Mouse (Mus musculus): ENCODE measurements around the gene Macrod2.

Macrod2 gene

GRCm38 (mm10) chr2:141954795-141955194, 1559.7 kb downstream of the Macrod2 start:
- no peak for DNase-seq (ENCODE audit: low spot score in 2 of 2)

DNA sequence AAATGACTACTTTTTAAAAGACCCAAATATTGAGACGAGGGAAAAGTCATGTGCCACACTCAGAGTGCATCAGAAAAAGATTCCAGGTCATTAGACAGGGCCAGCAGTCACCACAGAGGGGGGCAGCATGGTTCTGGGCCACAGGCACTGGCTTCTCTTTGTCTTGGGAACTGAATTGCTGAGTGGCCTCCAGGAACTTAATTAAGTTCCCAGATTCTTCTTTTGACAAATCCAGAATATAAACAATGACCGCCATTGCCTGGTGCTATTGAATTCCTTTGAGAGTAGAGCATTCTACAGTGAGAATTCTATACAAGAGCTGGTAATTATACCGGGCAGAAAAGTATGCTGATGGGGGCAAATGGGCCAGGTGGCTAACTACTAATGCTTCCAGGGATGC, 1560.1 kb downstream of the Macrod2 start:
- no peak for DNase-seq (ENCODE audit: low spot score in 2 of 2)

DNA sequence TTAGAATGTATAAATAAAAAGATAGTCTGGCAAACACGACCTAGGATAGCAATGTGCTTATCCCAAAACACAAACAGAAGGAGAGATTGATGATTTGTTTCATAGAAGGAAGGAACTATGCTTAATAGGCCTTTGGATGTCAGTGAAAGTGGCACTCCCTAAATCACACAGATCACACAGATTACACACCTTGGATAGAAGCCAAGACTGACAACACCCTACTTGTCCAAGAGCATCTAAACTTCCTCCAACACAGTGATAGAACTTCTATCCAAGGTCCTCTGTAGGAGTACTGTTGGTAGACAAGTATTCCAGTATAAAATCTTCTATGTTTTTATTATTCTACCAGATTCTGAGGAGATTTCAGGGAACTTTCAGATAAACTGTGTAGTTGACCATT, 1567.8 kb downstream of the Macrod2 start:
- no peak for DNase-seq (ENCODE audit: low spot score in 2 of 2)

DNA sequence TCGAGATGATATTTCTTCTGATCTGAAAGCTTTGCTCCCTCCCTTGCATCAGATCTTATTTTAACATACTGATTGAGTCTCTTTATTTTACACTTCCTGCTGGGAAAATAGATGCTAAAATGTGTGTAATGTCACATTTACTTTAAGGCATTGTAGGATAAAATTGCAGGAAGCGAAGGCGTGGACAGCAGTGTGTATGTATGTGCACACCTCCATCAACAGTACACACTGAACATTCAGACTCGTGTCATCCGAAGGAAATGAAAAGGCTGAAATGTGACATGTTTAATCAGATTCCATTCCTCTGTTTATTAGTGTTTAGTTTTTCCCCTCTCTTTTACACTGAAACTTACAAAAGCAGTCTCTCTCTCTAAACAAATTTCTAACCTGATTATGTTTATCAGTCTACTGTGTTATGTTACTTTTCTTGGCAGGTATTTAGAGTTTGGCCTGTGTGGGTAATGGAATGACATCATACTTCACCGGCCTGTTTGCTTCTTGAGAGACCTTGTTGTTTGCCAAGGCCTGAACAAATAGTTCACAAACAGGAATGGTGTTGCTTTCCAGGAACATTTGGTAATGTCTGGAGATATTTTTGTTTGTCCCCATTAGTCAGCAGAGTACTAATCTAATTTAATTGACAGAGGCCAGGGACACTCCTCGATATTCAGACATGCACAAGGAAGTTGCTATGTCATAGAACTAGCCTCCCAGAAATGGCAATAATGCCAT, 1588.7 kb downstream of the Macrod2 start:
- no peak for DNase-seq (ENCODE audit: low spot score in 2 of 2)

GRCm38 (mm10) chr2:141998901-141999300, 1603.8 kb downstream of the Macrod2 start:
- DNase-seq (ENCODE audit: low spot score in 2 of 2): peak; percentile 12 to 25

GRCm38 (mm10) chr2:142024534-142025155, 1629.5 kb downstream of the Macrod2 start:
- no peak for DNase-seq (ENCODE audit: low spot score in 2 of 2)

DNA sequence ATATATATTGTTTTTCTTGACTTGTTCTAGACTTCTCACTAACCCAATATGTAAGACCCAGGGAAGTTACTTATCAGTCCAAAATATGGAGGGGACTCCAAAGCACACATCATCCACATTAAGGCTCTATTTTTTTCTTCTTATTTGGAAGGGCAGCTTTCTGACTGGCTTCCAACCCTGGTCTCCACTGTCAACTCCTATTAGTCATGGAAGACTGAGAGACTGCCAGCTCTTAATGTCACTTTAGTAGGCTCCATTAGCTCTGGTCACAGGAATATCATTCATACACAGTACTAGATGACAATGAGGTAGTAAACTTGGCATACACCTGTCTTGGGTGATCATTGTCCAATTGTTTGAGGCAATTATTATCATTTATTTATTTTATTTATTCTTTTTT, 1631.6 kb downstream of the Macrod2 start:
- no peak for DNase-seq (ENCODE audit: low spot score in 2 of 2)

DNA sequence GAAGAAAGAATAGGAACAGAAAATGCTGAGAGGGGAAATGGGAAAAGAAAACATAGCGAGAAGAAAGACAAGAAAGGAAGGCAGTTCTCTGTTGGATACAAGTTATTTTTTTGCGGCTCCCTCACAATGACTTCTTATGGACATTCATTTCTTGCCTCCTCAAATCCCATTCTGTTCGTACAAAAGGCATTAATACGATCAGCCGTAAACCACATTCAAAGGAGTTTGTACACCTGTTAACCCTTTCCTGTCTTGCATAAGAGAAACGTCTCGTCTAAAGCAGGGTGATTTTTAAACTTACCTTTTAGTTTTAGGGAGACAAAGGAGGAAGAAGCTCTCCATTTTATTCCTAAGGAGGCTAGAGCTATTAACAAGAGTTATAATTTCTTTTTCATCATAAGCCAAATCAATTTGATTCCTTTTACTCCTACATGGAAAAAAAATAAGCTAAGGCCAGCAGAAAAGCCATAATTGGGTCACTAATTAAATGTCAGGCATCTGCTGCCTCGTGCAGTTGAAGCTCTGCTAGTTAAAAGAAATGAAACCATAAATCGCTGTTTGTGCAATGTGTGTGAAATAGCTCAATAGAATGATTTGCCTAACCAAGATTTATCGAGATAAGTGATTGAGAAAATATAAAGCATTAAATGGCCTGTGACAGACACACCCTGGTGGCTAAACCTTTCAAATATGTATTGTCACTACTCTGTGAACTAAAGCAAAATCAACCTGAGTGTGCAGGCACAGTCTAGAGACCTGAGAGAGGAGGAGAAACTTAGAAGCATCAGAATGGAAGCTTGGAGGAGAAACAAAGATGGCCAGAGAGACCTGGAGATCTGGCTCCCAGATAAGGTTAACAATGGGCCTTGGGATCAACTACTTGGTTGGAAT, 1635.9 kb downstream of the Macrod2 start:
- DNase-seq (ENCODE audit: low spot score in 2 of 2): no peak

DNA sequence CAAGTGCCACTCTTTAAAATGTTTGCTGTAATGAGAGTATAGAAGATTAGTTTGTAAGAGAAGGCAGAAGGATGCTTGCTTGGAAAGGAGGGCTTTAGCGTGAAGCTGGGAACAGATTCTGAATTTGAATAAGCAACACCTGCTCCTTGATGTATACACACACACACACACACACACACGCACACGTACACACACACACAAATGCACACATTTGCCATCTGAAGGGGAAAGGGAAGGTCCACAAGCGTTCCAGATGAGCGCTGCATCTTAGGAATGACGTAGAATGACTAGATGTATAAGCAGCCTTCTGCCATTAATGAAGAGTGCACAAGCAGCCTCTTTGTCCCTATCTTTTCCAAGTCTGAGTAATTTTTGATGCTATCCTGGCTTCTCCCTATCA, 1660.5 kb downstream of the Macrod2 start:
- no peak for DNase-seq (ENCODE audit: low spot score in 2 of 2)

DNA sequence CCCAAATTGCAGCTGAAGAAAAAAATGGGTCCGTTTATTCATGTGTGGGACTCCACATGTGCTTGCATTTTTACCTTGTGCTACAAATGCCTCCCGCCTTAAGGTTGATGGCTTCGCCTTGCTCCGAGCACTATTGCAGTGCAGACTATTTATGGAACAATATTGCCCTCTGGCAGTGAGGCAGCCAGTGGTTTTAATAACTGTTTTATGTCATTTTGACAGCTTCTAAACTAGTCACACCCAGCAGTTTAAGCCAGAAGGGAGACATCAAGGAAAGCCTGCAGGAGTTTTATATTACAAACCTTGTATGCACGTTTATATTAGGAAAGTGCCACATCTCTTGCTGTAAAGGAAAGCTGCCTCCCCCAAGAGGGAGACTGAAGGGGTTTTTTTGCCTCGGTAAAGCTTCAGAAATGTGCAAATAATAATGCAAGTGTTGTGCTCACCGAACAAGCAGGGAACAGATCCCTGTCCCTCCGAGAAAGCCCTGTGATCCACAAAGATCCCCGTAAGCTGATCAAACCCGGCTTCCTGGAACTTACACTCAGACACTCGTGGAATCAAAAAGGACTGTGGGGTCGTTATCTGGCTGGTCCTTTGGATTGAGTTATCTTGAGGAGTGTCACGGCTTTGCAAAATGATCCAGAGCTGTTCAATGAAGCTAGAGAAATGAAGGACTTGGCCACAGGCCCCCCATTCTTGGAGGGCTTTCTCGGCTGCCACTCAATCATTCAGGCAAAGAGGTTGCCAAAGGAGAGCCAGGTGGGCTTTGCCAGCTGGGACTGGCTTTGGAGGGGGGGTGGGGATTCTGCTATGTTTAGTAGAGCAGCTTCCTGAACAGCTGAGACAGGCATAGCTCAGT, 1663.0 kb downstream of the Macrod2 start:
- peak; percentile 2 to 6 for DNase-seq (ENCODE audit: low spot score in 2 of 2)

- DNase-seq (ENCODE audit: low spot score in 2 of 2): no peak
These were observed 1663.6 kb downstream of the Macrod2 start for GRCm38 (mm10) chr2:142058751-142059090.

GRCm38 (mm10) chr2:142108947-142109346, 1713.8 kb downstream of the Macrod2 start:
- no peak for DNase-seq (ENCODE audit: low spot score in 2 of 2)

DNA sequence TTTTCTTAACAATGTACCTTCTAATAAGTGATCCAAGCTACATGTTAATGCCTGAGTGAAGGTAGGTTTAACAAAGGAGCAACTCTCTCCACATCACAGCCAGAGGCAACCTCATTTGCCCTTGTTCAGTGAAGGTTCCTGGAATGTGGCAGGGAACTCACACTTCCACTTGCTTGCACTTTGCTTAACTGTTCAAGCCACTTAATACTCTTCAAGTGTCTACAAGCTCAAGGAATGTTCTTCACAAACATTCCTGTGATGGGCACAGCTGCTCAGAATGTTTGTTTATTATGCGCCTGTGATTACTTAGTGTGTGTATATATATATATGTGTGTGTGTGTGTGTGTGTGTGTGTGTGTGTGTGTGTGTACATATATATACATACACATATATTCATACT, 1721.5 kb downstream of the Macrod2 start:
- DNase-seq (ENCODE audit: low spot score in 2 of 2): no peak

GRCm38 (mm10) chr2:142128109-142128508, 1733.0 kb downstream of the Macrod2 start:
- DNase-seq (ENCODE audit: low spot score in 2 of 2): no peak

DNA sequence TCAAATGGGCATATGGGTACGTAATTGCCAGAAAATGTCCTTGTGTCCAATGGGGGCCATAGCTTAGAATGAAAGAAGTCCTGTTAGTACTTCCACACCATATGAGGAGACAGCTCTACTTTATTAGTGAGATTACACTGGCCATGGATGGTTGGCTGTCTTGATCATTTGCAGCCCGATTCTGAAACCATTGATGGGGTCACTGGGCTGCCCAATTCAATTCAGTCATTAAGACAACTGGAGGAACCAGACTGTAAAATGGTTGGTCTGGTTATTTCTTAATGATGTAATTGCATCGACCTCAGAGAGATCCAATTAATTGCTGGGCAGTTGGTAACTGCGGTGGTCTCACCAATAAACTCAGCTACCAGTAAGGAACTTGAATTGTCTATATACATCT, 1734.1 kb downstream of the Macrod2 start:
- no peak for DNase-seq (ENCODE audit: low spot score in 2 of 2)

DNA sequence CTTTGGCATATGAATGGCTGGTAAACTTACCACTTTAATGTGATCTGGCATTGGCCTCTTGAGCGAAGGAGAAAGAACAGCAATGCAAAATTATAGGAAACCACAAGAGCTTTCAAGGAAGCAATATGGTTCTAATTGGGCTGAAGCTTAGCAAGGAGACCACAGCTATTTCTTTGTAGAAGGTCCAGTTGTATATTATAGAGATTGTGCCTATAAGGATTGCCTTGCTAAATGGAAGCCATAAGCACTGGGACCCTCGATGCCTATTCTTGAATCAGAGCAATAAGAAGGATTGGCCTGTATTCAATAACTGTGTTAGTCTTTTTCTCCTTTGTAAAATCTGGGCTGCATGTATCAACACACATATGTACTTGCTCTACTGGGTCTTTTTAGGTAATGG, 1754.2 kb downstream of the Macrod2 start:
- DNase-seq (ENCODE audit: low spot score in 2 of 2): no peak

- DNase-seq (ENCODE audit: low spot score in 2 of 2): no peak
These were observed 1768.6 kb downstream of the Macrod2 start for GRCm38 (mm10) chr2:142163506-142164275.

DNA sequence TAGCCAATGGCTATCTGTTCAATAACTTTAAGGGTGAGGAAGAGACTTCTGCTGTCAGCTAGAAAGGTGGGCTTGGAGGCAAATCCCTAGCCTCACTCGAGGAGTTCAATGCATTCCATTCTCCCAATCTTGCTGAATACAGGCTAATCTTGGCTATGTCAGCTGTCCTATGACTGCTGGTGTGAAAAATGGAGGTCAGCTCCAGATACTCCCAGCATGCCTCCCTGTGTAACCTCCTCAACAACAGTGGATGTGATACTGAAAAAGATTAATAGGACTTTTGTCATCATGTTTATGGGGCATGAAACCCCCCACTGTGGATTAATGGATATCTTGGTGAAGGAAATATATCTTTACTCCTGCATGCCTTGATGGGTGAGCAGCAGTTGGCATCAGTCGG, 1774.5 kb downstream of the Macrod2 start:
- DNase-seq (ENCODE audit: low spot score in 2 of 2): no peak

- peak; percentile 37 to 80 for DNase-seq (ENCODE audit: low spot score in 2 of 2)
These were observed 1777.6 kb downstream of the Macrod2 start for GRCm38 (mm10) chr2:142172706-142173105.

DNA sequence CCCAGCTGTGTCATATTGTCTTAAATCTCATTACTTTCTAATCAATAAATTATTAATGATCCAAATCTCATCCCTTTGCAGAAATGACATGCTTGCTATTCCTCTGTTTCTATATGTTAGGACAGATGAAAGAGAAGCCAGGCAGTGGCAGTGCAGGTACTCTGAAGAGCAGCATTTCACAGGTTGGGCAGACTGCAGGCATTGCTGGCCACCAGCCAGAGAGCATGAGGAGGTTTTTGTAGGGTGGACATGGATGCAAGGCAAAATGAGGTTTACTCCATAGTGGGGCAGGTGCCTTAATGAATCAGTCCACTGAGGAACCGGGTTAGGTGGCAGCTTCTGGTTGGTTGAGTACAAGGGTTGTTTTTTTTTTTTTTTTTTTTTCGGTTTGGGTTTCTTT, 1778.9 kb downstream of the Macrod2 start:
- DNase-seq (ENCODE audit: low spot score in 2 of 2): no peak

DNA sequence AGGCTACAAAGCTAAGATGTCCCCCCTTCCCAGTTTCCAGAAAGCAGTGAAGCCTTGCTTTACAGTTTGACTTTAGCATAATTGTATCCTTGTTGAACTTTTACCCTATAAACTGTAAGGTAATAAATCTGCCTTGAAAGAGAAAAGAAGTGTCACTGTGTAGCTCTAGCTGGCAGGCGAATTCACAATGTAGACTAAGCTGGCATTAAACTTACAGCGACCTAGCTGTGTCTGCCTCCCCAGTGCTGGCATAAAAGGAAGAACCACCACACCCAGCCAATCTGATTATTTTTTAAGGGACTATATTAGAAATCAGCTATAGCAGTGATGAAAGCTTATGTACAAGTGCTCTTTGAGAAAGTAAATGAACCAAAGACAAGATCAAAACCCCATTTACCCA, 1791.8 kb downstream of the Macrod2 start:
- no peak for DNase-seq (ENCODE audit: low spot score in 2 of 2)

Measured in frontal cortex, postnatal 36 days (tissue).